ENCODE assay signal across 19 mouse cellular contexts in genomic region chr4:155429202-155429601, GRCm38 (mm10). TPM values are rescaled to one million over a fixed set of nuclear protein-coding genes. Genes with fewer than 3 reads are reported as not detected.
"Had no signal": no experiment of that assay in that cellular context is flagged by ENCODE, and none has a peak within 500 bp of the region (broad histone marks: within the 10 kb centered on the region; RNA-seq: fewer than 3 reads in every experiment).

No protein-coding gene starts in this region.

- H3K36me3 ChIP-seq: neural tube, embryonic 13.5 days; neural tube, embryonic 15.5 days; stomach, embryonic 15.5 days had no signal

- DNase-seq: retina, postnatal 1 day; right cerebral cortex, adult 18-20 months; right cerebral cortex, postnatal 14 days; right cerebral cortex, postnatal 25 days; right cerebral cortex, postnatal 4 days; spleen, adult 18-20 months; thymus, adult 18-20 months; thymus, adult 2 months; thymus, postnatal 14 days; thymus, postnatal 25 days; thymus, postnatal 36 days; thymus, postnatal 4 days had no signal

- H3K4me1 ChIP-seq: neural tube, embryonic 13.5 days; neural tube, embryonic 15.5 days; stomach, embryonic 15.5 days had no signal

- H3K4me3 ChIP-seq: neural tube, embryonic 13.5 days; neural tube, embryonic 15.5 days; stomach, embryonic 15.5 days had no signal

- H3K27ac ChIP-seq: neural tube, embryonic 13.5 days; neural tube, embryonic 15.5 days; stomach, embryonic 15.5 days; stomach, postnatal 0 days had no signal

- H3K4me2 ChIP-seq: neural tube, embryonic 13.5 days; neural tube, embryonic 15.5 days; stomach, embryonic 15.5 days had no signal

- H3K27me3 ChIP-seq: neural tube, embryonic 13.5 days; neural tube, embryonic 15.5 days; stomach, embryonic 15.5 days had no signal

- H3K9me3 ChIP-seq: neural tube, embryonic 13.5 days; neural tube, embryonic 15.5 days; stomach, embryonic 15.5 days had no signal

- H3K9ac ChIP-seq: neural tube, embryonic 13.5 days; neural tube, embryonic 15.5 days; stomach, embryonic 15.5 days had no signal

RNA-seq across cellular contexts. Expression of gene Gabrd, which starts 31.3 kb away (rescaled TPM):
- total RNA-seq: neutrophil, adult 5-6 weeks had no signal
- polyA plus RNA-seq: stomach, embryonic 14.5 days; stomach, embryonic 15.5 days had no signal

RNA-seq across cellular contexts. Expression of gene Tmem52, which starts 39.7 kb away (rescaled TPM):
- total RNA-seq: neutrophil, adult 5-6 weeks had no signal
- polyA plus RNA-seq: neural tube, embryonic 13.5 days; neural tube, embryonic 14.5 days; stomach, embryonic 14.5 days; stomach, postnatal 0 days had no signal
